Mouse (Mus musculus): ENCODE measurements around the gene Cbr1.
"Not testable (repeated sequence)": the region's sequence is repeated elsewhere in the genome, so short reads cannot be mapped to it uniquely, and the experiment has no call there.

The Cbr1 gene

GRCm38 (mm10) chr16:93596807-93597206, 8.8 kb upstream of the Cbr1 start:
- intact Hi-C loops (cut with DNase I) = no loop called here

DNA sequence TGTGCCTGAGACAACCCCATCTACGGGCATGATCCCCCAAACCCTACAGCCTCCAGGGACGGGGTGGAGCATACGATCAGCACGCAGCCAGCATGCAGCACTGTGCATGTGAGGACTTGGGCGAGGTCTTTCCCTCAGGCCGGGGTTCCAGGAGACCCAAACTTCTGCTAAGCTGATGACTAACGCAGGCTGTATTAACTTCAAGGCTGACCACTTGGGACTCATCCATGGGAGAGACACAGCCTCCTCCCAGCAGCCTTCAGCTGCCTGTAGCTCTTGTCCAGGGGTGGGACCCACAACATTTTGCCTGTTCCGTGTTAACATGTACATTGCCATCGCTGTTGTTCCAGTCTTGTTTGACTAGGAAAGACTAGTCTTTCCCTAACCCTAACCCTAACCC, 8.1 kb upstream of the Cbr1 start:
- intact Hi-C loops (cut with DNase I) = no loop called here

GRCm38 (mm10) chr16:93599461-93599860, 6.2 kb upstream of the Cbr1 start:
- intact Hi-C loops (cut with DNase I) = no loop called here

DNA sequence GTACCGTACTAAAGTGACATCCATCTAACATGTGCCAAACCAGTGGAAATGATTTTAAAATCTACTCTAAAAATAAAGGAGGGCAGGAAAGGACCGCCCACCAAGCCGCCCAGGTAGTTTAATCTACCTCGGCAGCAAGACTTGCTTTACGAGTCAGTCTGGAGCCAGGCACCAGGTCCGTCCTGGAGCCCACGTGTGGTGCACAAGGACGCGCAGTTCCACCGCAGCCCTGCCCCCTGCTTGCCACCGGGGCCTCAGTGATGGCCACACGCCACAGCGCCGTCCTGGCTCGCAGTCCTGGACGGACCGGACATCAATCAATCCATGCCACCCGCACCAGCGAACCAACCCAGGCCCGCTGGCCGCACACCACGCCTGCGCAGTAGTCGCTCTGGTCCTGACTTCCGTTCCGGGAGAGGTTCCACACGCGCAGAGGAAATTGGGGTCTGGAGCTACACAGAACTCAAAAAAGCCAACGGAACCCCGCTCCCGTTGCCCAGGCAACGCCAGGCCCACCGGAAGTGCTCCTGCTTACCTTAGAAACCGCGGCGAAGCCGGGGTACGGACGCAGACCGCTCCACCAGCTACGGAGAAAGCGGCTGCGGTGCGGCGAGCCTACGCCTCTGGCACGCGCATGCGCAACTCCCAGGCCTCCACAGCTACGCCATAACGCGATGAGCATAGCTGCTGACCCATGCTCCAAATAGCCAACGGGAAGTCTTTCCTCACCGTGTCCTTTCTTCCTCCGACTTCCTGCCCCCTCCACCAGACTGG, 2.0 kb upstream of the Cbr1 start, which contains the start of gene Setd4:
TSS of gene Setd4 (minus strand) at position 625 of the 774 bp plus-strand sequence.
- intact Hi-C loops (cut with DNase I) = no loop called here

GRCm38 (mm10) chr16:93604481-93604969, 1.1 kb upstream of the Cbr1 start:
- intact Hi-C loops (cut with DNase I) = no loop called here

GRCm38 (mm10) chr16:93606146-93606545, 493 bp downstream of the Cbr1 start:
- intact Hi-C loops (cut with DNase I) = no loop called here

DNA sequence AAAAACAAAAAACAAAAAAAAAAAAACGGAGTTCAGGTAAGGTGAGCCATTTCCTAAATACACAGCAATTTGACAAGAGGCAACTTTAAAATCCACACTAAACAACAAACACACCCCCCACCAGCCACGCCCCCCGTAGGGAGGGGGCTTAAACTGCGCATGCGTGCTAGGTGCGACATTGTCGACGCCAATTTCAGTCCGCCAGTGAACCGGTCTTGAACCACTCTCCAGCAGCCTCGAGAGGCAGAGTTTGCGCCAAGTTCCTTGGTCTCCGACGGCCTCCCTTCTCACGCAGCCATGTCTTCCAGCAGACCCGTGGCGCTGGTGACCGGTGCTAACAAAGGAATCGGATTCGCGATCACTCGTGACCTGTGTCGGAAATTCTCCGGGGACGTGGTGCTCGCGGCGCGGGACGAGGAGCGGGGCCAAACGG, 2.0 kb downstream of the Cbr1 start:
- intact Hi-C loops (cut with DNase I) = no loop called here

- intact Hi-C loops (cut with DNase I) = no loop called here
These were observed 3.1 kb downstream of the Cbr1 start for GRCm38 (mm10) chr16:93608731-93609130.

DNA sequence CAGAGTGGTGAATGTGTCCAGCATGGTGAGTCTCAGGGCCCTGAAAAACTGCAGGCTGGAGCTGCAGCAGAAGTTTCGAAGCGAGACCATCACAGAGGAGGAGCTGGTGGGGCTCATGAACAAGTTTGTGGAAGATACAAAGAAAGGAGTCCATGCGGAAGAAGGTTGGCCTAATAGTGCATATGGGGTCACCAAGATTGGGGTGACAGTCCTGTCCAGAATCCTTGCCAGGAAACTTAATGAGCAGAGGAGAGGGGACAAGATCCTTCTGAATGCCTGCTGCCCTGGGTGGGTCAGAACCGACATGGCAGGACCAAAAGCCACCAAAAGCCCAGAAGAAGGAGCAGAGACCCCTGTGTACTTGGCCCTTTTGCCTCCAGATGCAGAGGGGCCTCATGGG, 4.1 kb downstream of the Cbr1 start:
- intact Hi-C loops (cut with DNase I) = no loop called here

GRCm38 (mm10) chr16:93610961-93611360, 5.3 kb downstream of the Cbr1 start:
- intact Hi-C loops (cut with DNase I) = no loop called here

DNA sequence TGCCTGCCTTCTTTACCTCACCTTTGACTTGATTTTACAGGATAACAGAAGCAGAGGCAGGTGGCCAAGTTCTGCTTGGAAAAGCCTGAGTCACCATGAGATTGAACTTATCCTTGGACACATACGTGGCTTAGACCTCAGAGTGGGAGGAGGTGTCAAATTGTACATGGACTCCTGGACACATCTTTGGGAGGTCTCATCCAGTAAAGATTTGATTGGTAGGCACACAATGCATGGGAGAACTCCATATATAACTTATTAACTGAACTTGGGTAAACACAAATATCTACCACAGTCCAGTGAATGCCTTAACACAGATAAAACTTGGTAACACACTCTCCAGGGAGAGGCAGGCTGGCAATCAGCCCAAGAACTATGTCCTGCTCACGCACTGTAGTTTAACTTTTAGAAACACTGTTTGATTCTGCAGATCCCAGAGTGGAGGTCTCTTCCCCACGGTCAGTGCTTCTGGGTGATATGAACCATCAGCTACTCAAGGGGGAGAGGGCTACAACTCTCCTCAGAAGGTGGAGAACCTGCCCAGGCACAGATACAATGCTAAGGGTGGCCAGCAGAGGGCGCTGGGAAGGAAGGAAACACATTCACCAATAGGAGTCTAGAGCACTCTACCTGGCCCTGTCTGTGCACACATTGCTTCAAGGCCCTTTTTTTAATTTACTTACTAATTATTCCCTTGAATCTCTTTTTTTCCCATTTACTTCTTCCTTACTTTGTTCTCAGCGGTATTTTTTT, 9.6 kb downstream of the Cbr1 start:
- intact Hi-C loops (cut with DNase I) = no loop called here

DNA sequence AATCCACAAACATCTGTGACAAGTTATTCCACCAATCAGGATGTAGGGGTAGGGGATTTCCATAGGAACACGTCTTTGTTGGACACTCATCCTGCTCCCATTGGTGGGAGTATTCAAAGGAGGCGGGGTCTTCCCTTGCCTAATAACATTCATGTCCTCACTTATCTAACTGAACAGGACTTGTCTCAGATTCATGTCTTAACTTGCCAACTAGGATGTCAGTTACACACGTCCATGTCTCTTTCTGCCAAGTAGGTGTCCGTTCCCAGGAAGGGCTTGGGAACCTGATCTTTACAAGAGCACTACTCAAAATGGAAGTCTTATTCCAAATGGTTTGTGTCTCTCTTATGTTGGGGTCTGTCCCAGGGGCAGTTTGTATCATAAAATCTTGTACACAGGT, 18.1 kb downstream of the Cbr1 start:
- intact Hi-C loops (cut with DNase I) = not testable (repeated sequence)

DNA sequence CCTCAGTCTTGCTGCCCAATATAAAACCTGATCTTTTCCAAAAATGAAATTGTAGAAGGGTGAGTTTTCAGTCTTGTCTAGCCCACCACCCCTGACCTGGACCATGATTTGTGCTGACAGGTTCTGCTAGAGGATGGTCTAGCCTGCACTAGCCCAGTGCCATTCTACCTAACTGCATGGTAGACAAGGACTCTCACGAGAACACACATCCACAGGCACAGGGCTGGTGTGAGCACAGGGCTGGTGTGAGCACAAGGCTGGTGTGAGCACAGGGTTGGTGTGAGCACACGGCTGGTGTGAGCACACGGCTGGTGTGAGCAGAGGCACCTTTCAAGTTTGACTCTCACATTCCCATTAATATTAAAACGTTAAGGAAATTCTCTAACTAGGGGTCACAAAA, 19.0 kb downstream of the Cbr1 start:
- intact Hi-C loops (cut with DNase I) = no loop called here

DNA sequence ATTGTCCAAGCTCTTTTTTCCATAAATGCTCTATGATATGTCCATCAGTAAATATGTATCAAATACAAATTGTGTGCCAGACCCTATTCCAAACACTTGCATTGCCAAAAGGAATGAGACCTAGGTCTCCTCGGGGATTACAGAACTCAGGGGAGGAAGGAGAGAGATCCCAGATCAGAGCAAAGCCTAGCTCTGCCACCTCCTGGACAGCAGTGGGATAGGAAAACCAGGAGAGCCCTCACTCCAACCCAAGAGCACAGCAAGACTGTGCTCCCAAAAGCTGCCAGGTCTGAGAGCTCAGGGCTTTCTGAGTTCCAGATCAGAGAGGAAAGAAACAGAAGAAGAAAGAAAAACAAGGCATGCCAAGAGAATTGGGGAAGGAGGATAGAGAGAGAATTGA, 21.1 kb downstream of the Cbr1 start:
- intact Hi-C loops (cut with DNase I) = no loop called here

GRCm38 (mm10) chr16:93627761-93628400, 22.2 kb downstream of the Cbr1 start, which contains the start of gene Gm5678:
Gene Gm5678, plus strand, starts transcription at chr16:93628097.
- intact Hi-C loops (cut with DNase I) = no loop called here

GRCm38 (mm10) chr16:93644006-93644405, 38.4 kb downstream of the Cbr1 start:
- intact Hi-C loops (cut with DNase I) = no loop called here

- intact Hi-C loops (cut with DNase I) = no loop called here
These were observed 43.0 kb downstream of the Cbr1 start for GRCm38 (mm10) chr16:93648441-93649183.

Measured in adrenal gland (tissue).